Mouse (Mus musculus) spleen, postnatal 14 days (tissue): ENCODE measurements at regions not wholly inside any gene's neighbourhood (a gene's known extent, or its start where the extent isn't known, plus 50 kb on each side); places are given as distances from the start of the nearest gene placed in this dataset.

Experiments used
- DNase-seq, 2 experiments: peaks; one replicate each; pipeline ENCODE4 v3.0.0; 2021 to 2022; ENCODE audit warnings: low spot score in 2 of 2

DNA sequence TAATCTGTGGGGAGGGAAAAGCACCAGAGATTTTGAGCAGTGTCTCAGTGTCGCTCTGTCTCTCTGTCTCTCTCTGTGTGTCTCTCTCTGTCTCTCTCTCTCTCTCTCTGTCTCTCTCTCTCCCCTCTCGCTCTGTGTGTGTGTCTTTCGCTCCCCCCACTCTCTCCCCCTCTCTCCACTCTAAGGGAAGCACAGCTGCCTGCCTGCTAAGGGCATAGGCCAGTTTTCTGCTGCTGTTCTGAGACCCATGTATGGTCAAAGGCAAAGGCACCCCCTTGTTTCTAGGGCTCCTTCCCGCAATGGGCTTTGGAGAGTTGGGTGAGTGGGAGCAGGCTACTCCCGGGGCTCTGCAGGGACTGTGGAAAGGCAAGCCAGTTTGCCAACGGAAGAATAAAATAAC is 192.2 kb downstream of the Lmo4 start:
- DNase-seq, result no peak

- DNase-seq, result no peak
Measured at GRCm38 (mm10) chr3:144012173-144012572, 192.8 kb downstream of the Lmo4 start.

- no peak for DNase-seq
Measured at GRCm38 (mm10) chr3:144011456-144012025, 193.5 kb downstream of the Lmo4 start.

- DNase-seq, result no peak
Measured at GRCm38 (mm10) chr3:144010558-144010957, 194.5 kb downstream of the Lmo4 start.

- no peak for DNase-seq
Measured at GRCm38 (mm10) chr3:144007111-144007619, 197.9 kb downstream of the Lmo4 start.

DNA sequence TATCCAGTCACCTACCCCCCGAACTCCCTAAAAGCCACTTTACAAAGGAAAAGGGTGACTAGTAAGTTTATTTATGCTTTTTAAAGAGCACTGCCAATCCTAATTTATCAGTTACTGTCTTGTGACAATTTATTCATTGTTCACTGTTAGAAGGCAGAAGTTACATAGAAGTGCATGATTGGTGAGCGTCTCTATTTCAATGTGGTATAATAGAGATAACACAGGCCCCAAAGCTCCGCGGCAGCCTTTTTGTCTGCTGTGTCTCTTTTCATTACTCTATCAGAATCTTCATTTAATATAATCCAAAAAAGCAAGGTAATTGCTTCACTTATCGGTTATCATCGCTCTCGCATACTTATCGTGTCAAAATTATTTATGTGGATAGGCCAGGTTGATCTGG is 207.1 kb downstream of the Lmo4 start:
- DNase-seq, result no peak

DNA sequence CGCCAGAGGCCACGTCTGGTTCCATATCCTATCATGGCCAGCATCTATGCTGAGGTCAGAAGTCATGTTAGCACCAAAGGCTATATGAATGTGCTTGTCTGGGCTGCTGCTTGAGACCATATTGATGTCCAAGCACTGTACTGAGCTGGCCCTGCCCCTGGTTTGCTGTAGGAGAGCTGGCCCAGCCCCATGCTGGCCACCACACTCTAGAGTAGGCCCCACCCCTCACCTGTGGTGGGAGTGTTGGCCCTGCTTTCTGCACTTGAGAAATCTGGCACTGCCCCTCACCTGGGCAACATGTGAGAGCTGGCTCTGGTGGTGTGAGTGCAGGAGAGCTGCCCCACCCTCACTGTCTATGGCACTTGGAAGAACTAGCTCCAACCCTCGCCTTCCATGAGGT is 210.0 kb downstream of the Lmo4 start:
- DNase-seq, result no peak

DNA sequence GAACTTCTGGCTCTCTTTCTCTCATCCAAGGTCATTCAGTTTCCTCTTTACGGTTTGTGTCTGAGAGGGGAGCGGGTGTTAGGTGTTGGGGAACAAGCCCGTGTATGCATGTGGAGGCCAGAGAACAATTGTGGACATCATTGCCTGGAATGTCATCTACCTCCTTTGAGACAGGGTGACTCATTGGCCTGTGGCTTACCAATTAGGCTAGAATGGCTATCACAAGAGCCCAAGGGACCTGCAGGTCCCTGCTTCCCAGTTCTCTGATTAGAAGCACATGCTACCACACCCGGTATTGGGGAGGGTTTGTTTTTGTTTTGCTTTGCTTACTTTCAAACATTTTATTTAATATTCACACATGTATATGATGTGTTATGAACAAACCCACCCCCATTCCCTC is 216.0 kb downstream of the Lmo4 start:
- DNase-seq, result no peak

- no peak for DNase-seq
Measured at GRCm38 (mm10) chr3:143988037-143988436, 217.0 kb downstream of the Lmo4 start.

GRCm38 (mm10) chr3:143986798-143987197 is 218.2 kb downstream of the Lmo4 start:
- no peak for DNase-seq

DNA sequence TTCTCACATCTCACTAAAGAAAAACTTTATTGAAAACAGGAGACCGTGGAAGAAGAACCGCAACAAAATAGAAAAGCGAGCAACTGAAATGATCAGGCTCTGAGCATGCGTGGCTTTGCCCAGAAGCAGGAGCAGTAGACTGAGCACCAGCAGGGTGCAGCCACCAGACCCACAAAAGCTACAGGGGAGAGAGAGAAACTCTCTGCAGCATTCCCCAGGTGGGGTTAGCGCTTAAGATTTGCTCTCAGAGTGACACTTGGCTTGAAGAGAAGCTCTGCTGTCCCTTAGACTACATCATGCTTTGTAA is 218.9 kb downstream of the Lmo4 start:
- no peak for DNase-seq

DNA sequence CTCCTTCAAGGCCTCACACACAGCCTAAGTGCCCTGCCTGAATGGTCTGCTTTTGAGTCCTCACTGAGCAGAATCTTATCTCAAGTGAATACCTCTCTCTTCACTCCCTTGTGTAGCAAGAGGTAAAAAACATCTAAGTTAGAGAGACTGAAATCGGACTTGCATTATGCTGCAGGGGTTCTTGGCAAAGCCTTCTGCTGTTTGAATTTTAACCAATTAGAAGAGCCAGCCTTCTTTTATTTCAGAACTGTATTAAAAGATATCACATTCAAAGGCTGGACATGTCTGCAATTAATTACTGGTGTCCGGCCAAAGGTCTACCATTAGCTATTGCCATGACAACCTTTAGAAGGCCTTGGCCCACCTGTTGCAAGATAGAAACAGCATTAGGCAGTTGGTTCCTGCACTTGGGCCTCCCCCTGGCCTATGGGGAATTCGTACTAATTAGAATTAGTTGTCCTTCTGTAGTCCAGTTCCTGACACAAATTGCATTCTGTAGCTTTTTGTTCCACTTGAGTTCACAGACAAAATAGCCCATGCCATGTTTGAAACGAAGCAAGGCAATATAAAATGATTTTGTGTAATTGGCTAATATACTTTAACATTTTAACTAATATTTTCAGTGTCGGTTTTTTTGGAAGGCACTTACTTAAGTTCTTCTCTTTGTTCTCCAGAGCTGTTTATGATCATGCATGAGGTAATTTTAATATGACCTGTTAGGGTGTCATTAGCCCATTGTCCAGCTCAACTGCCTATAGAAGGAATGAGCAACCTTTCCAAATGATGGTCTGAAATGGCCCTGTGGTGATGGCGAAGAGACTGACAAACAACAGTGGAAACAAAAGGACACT is 219.4 kb downstream of the Lmo4 start:
- no peak for DNase-seq

GRCm38 (mm10) chr3:143978703-143979102 is 226.3 kb downstream of the Lmo4 start:
- DNase-seq, result no peak

DNA sequence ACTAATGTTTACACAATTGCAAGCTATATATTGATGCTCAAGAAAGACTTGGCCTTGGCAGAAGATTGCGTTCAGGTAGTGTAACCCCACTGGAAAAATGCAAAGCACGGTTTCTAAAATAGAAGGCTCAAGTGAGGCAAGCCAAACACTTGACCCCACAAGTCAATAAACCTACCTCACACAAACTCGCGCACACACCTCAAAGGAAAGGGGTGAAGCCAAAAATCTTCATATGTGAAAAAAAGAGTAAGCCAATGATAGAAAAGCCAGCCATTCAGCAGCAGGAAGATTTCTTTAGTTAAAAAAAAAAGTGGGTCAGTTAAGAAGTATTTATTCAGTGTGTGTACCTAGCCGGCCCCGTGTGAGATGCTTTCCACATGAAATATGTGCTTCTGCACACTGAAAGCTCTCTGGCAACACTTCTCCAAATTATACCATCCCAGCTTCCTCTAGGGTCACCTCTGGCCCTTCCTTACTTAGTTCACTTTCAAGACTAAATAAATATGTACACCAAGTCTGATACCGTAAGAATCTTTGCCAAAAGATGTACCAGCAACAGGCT is 227.1 kb downstream of the Lmo4 start:
- DNase-seq, result no peak

DNA sequence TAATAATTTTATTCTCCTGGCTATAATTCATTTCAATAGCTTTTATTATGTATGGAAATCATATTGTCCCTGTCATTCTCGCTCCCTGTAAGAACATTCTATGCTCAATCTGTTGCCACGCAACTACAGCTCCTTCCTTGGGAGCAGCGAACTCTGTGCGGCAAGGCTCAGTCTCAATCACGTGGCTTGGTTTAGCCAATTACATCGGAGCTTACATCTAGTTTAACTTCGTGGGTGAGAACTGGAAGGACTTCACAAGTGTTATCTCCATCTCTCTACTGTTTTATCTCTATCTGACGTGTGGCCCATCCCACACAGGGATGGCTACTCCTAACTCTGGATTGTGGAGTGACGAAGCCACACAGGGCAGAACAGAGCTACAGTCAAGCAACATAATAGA is 231.4 kb downstream of the Lmo4 start:
- DNase-seq, result no peak

DNA sequence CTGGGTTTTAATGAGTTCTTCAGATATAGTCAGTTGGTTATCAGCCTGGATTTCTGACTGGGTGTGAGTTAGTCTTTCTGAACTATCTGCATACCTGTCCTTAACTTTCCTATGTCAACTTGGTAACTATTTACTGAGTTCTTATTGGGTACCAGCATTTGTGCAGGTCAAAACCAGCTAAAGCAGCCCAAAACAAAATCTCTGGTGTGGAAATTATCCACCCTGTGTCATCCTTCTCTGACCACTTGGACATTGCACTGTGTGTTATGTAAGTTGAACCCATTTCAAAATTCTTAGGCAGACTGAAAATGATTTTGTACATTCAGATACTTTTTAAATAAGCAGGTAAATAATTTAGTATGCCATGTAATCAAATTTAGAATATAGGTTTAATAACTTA is 232.7 kb downstream of the Lmo4 start:
- DNase-seq, result no peak

- no peak for DNase-seq
Measured at GRCm38 (mm10) chr3:143970771-143971170, 234.2 kb downstream of the Lmo4 start.

GRCm38 (mm10) chr3:143955508-143955907 is 249.5 kb downstream of the Lmo4 start:
- no peak for DNase-seq

GRCm38 (mm10) chr3:143954822-143955221 is 250.2 kb downstream of the Lmo4 start:
- DNase-seq, result no peak

DNA sequence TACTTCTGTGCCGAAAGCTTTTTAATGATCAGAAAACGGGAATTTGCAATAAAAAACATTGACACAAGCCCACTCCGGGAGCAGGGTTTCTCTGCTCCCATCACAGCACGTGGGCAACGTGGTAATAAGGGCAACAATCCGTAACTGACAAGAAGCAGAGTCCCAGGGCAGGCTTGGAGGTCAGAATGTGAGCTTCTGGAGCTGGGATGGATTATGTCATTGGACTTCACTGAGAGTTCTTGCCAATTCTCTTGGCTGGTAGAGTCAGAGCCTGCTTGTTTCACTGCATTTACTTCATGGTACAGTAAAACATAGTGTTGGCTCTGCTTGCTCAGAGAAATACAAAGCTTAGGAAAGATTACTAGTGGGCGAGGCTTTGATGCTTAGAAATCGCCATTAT is 252.7 kb downstream of the Lmo4 start:
- DNase-seq, result no peak

DNA sequence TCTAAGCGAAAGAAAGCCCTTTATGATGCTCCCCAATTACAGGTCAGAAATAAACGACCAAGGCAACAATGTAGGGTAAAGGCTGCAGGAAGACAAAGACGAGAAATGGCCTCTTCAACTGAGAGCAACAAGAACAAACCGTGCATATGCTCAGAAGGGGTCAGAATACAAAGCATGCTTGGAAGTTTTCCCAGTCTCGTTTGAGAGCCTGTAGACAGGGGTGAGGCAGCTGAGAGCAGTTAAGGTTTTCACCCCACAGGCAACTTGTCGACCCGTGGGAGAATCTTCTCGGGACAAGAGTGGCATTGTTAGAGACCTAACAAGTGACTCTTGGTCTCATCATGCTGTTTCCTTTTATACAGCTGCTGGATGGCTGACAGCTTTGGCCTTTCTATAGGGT is 255.4 kb downstream of the Lmo4 start:
- no peak for DNase-seq

GRCm38 (mm10) chr3:143949026-143949637 is 255.9 kb downstream of the Lmo4 start:
- no peak for DNase-seq

DNA sequence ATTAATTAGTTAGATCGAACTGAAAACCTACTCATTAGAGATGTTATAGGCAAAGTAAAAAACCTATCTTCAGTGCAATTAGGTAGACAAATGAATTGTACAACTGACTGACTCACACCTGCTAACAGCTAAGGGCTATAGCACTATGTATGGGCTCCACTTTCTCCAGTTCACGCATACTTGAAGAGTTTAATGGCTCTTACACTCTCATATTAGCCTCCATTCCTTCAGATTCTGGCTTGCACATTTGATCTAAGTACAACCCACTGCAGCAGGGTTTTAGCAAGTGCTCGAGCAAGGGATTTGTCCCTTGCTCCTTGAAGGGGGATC is 257.1 kb downstream of the Lmo4 start:
- no peak for DNase-seq
